Comparison of ENCODE assay signal across 8 mouse cellular contexts in genomic region chr1:131084289-131084688, GRCm38 (mm10). TPM values are rescaled to one million over a fixed set of nuclear protein-coding genes. Genes with fewer than 3 reads are reported as not detected.
DNase-seq lines count a peak whose midpoint lies in the region; ATAC-seq and TF ChIP-seq lines count a peak whose summit lies in the region.
"Had no signal": no experiment of that assay in that cellular context is flagged by ENCODE, and none has a peak within 500 bp of the region (broad histone marks: within the 10 kb centered on the region; RNA-seq: fewer than 3 reads in every experiment).

No protein-coding gene starts in this region.

- no peaks in the 10 kb centered on the region for H3K9me3 ChIP-seq in hindbrain, embryonic 13.5 days
- H3K9me3 ChIP-seq in liver, embryonic 16.5 days (replicated peaks; ENCODE audit: control insufficient read depth, low read length), result no peaks in the 10 kb centered on the region

- peak; percentile 70 for DNase-seq in NIH3T3 (ENCODE audit: low read depth)
- DNase-seq in natural killer cell, adult 2 months (ENCODE audit: low spot score in 2 of 2), result no peak
- no peak for DNase-seq in urinary bladder, postnatal 14 days (ENCODE audit: low spot score)
- no peak for DNase-seq in layer of hippocampus, postnatal 10 days (ENCODE audit: low spot score in 2 of 2)

- peak overlapping the region; percentile 65 for H3K27ac ChIP-seq in bone marrow, adult 2 months (ENCODE audit: control insufficient read depth, insufficient read depth, low read depth, low read length, poor library complexity)
- H3K27ac ChIP-seq in hindbrain, embryonic 13.5 days, result peak overlapping the region; percentile 67
- H3K27ac ChIP-seq in liver, embryonic 16.5 days (ENCODE audit: low read length), result peak overlapping the region; percentile 86

- 19% methylated on average over 8 of the region's 8 CpGs for WGBS in bone marrow, adult 2 months
- WGBS in hindbrain, embryonic 13.5 days, result 30% methylated on average over 8 of the region's 8 CpGs
- 13% methylated on average over 8 of the region's 8 CpGs for WGBS in liver, embryonic 16.5 days (ENCODE audit: insufficient replicate concordance)

- TF ChIP-seq CTCF in bone marrow, adult 2 months (IDR thresholded peaks at IDR 0.05; ENCODE audit: control insufficient read depth, insufficient read depth, low read length), result no peak

- no peak for TF ChIP-seq POLR2A in bone marrow, adult 2 months (IDR thresholded peaks at IDR 0.05; ENCODE audit: borderline replicate concordance, control insufficient read depth, low read depth, low read length)

- no peaks in the 10 kb centered on the region for H3K27me3 ChIP-seq in hindbrain, embryonic 13.5 days
- no peaks in the 10 kb centered on the region for H3K27me3 ChIP-seq in liver, embryonic 16.5 days (ENCODE audit: control insufficient read depth, insufficient read depth, low read depth, low read length)

- peaks cover 14% of the 10 kb centered on the region; the same call in 1 of the 2 replicates for H3K4me1 ChIP-seq in bone marrow, adult 2 months (ENCODE audit: control insufficient read depth, insufficient read depth, low read length)
- peaks cover 91% of the 10 kb centered on the region for H3K4me1 ChIP-seq in hindbrain, embryonic 13.5 days (replicated peaks)
- H3K4me1 ChIP-seq in liver, embryonic 16.5 days (ENCODE audit: control insufficient read depth, low read depth, low read length), result peaks cover 61% of the 10 kb centered on the region

- no peak overlapping the region for H3K4me3 ChIP-seq in bone marrow, adult 2 months (replicated peaks; ENCODE audit: control insufficient read depth, low read depth, low read length)
- no peak overlapping the region for H3K4me3 ChIP-seq in hindbrain, embryonic 13.5 days
- no peak overlapping the region for H3K4me3 ChIP-seq in liver, embryonic 16.5 days (ENCODE audit: low read depth, low read length)
- H3K4me3 ChIP-seq: myocyte had no signal

- no peak overlapping the region for H3K4me2 ChIP-seq in hindbrain, embryonic 13.5 days
- H3K4me2 ChIP-seq in liver, embryonic 16.5 days (ENCODE audit: low read depth, low read length), result peak overlapping the region; percentile 21

- no peaks in the 10 kb centered on the region for H3K36me3 ChIP-seq in hindbrain, embryonic 13.5 days
- H3K36me3 ChIP-seq in liver, embryonic 16.5 days (ENCODE audit: control insufficient read depth, insufficient read depth), result no peaks in the 10 kb centered on the region

- ATAC-seq in hindbrain, embryonic 13.5 days (ENCODE audit: low FRiP score), result no peak
- peak; percentile 75 for ATAC-seq in liver, embryonic 16.5 days (ENCODE audit: low read depth)

- H3K9ac ChIP-seq in hindbrain, embryonic 13.5 days, result no peak overlapping the region
- H3K9ac ChIP-seq in liver, embryonic 16.5 days (ENCODE audit: low read depth, low read length), result peak overlapping the region; percentile 22; the same call in 1 of the 2 replicates

RNA-seq across cellular contexts. Expression of gene Mapkapk2, which starts 13.3 kb away (rescaled TPM):
- polyA plus RNA-seq in bone marrow, adult 2 months (2011; ENCODE audit: insufficient read depth, insufficient read length, low replicate concordance, missing spikeins), result 22.7 and 38.1 TPM in 2 replicates
- polyA plus RNA-seq in hindbrain, embryonic 13.5 days (2015; fragmentation: Nextera tagmentation; extraction: Ambion mirVana), result 22.0 and 23.1 TPM in 2 replicates
- polyA plus RNA-seq in liver, embryonic 16.5 days (2015; fragmentation: Nextera tagmentation; extraction: Ambion mirVana), result 6.4 and 10.8 TPM in 2 replicates
- 10 to 100 TPM; 31.2 to 34.0 TPM for total RNA-seq in layer of hippocampus, postnatal 10 days (2021)

RNA-seq across cellular contexts. Expression of gene Dyrk3, which starts 53.9 kb away (rescaled TPM):
- polyA plus RNA-seq in bone marrow, adult 2 months (2011; ENCODE audit: insufficient read depth, insufficient read length, low replicate concordance, missing spikeins), result 7.5 and 13.4 TPM in 2 replicates
- polyA plus RNA-seq in hindbrain, embryonic 13.5 days (2015; fragmentation: Nextera tagmentation; extraction: Ambion mirVana), result 15.5 and 15.6 TPM in 2 replicates
- 16.3 and 17.3 TPM in 2 replicates for polyA plus RNA-seq in liver, embryonic 16.5 days (2015; fragmentation: Nextera tagmentation; extraction: Ambion mirVana)
- 10 to 100 TPM; 14.0 to 15.3 TPM for total RNA-seq in layer of hippocampus, postnatal 10 days (2021)
